Mouse (Mus musculus) lung, adult 2 months (tissue): ENCODE results near the gene Mrpl38. TPM values are rescaled to one million over a fixed set of nuclear protein-coding genes. Genes with fewer than 3 reads are reported as not detected.
A peak's percentile ranks its signal among the peaks of the same experiment; 100 is the strongest.

Experiments used
- DNase-seq: peaks from one replicate; pipeline ENCODE4 v3.0.0; 2022
- H3K4me1 ChIP-seq: fragments of 200-500 bp; 2 replicates; pipeline ENCODE4 v1.6.1; 2011; ENCODE audit warnings: low read length; ENCODE audit not compliant: control insufficient read depth, insufficient read depth
- H3K4me3 ChIP-seq: fragments of 200-500 bp; replicated peaks from 2 replicates; pipeline ENCODE3; 2011; ENCODE audit warnings: low read depth, mild to moderate bottlenecking, control low read depth, low read length; ENCODE audit errors: extremely low read depth
- CTCF ChIP-seq: fragments of 200-500 bp; IDR thresholded peaks from 2 replicates; pipeline ENCODE4 v1.5.1; 2011; ENCODE audit warnings: mild to moderate bottlenecking, low read length, control low read depth; ENCODE audit not compliant: insufficient read depth
- POLR2A ChIP-seq: fragments of 200-500 bp; IDR thresholded peaks from 2 replicates; pipeline ENCODE4 v1.6.1; 2011; ENCODE audit warnings: low read depth, mild to moderate bottlenecking, control low read depth, low read length, borderline replicate concordance; ENCODE audit errors: extremely low read depth
- WGBS: fragments of 180-500 bp; shearing (Covaris S2); methylation state at CpG from one replicate; pipeline ENCODE4 v1.1.7; 2018; 5-methylcytosine and 5-hydroxymethylcytosine counted together
- polyA plus RNA-seq: library from polyadenylated mRNA; depleted of rRNA; stranded (reverse); fragments of >200 nt; gene quantifications from 2 replicates; pipeline ENCODE4 v1.2.3, GENCODE M21; 2012

The Mrpl38 gene
- polyA plus RNA-seq, 1 experiment = 41.3 TPM

GRCm38 (mm10) chr11:116106963-116107776 lies 31.5 kb downstream of the Mrpl38 start:
- no peak for DNase-seq
- no peak for TF ChIP-seq POLR2A
- no peak for TF ChIP-seq CTCF
- no peak overlapping the region for H3K4me3 ChIP-seq
- 60% methylated on average over 14 of the region's 14 CpGs for whole genome bisulfite sequencing
- H3K4me1 ChIP-seq = peaks cover 14% of the 10 kb centered on the region

DNA sequence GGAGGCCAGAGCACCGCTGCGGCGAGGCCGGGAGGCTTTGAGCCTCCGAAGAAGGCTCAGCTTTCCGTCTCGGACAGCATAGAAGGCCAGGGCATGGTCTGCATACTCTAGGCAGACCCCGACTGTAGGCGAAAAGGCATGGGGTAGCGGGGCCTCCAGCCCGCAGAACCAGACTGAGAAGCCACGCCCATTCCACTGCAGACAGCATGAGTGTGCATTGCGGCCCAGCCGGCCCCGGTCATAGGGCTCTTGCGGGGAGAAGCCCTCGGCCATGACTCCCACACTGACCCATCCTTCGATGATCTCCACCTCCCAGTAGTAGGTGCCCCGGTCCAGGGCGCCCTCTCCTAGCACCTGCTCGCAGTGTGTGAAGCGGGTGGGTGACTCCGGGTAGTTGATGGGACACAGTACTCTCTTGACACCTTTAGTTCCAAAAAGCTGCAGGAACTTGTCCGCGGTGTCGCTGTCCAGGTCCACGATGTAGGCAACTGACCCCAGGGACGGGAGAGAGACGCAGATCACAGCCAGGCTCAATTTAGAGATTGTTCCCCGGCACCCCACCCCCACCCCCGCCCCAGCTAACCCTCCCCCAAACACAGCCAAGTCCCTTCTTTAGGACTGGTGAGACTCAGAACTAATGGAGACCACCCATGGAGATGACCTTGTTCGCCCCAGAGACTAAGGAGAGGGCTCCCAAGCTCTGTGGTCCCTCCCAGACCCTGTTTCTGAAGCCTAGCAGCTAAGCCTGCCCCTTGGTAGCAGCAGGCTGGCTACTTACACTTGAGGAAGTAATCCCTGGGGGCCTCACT lies 32.3 kb downstream of the Mrpl38 start:
- DNase-seq = no peak
- 71% methylated on average over 32 of the region's 32 CpGs for WGBS
- TF ChIP-seq CTCF = no peak
- TF ChIP-seq POLR2A = no peak
- Histone ChIP-seq H3K4me3 (no peak overlapping the region), H3K4me1 (peaks cover 21% of the 10 kb centered on the region)

- Histone ChIP-seq H3K4me3 (no peak overlapping the region), H3K4me1 (peaks cover 29% of the 10 kb centered on the region)
- DNase-seq = no peak
- WGBS = 77% methylated on average over 2 of the region's 2 CpGs
- no peak for TF ChIP-seq POLR2A
- TF ChIP-seq CTCF = no peak
These were observed 33.6 kb downstream of the Mrpl38 start for GRCm38 (mm10) chr11:116105065-116105464.

DNA sequence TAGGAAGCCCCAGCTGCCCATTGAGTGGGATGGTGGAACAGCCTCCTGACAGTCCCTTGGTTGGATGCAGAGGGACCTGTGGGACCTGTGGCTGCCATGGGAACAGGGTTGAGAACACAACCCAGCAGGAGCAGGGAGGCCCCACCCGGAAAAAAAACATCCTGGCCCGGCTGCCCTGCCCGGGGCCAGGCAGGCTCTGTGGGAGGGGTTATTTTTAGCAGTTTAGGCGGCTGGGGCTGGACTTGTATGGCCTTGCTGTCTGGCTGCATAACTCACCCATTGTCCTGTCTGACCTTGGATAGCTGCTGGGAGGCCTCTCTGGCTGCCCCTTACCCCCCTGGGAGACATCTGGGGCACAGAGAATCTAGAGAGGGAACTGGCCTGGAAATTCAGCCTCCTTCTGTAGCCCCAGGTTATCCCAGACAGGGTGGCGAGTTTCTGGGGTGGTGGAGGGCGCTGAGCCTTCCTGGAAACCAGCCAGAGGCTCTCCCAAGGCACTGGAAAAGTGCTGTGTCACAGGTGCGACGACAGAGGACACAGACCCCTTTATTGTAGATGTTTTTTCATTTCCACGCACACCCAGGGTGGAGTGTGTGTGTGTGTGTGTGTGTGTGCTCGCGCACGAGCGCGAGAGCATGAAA lies 34.5 kb downstream of the Mrpl38 start:
- Histone ChIP-seq H3K4me3 (no peak overlapping the region), H3K4me1 (peaks cover 29% of the 10 kb centered on the region)
- no peak for DNase-seq
- no peak for TF ChIP-seq POLR2A
- TF ChIP-seq CTCF = no peak
- 27% methylated on average over 14 of the region's 14 CpGs for WGBS

DNA sequence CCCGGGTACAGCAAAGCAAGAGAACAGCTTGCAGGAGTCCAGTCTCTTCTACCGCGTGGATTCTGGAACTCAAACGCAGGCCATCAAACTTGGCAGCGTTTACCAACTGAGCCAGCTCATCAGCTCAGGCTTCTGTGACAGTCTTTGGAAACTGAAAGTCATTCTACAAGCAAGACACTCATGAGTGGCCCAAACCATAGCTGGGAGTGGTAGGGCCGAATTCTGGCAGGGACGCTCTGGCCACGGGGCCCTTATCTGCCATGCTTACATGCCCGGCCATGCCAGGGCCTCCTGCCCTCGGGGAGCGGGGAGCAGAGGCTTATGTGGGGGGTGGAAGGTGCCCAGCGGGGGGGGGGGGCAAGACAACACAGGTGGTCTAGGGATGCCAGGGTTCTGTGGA lies 35.1 kb downstream of the Mrpl38 start:
- 29% methylated on average over 12 of the region's 12 CpGs for WGBS
- TF ChIP-seq CTCF (no peak), POLR2A (no peak)
- Histone ChIP-seq H3K4me3 (no peak overlapping the region), H3K4me1 (peaks cover 27% of the 10 kb centered on the region)
- DNase-seq = no peak

- Histone ChIP-seq H3K4me1 (peaks cover 24% of the 10 kb centered on the region), H3K4me3 (no peak overlapping the region)
- TF ChIP-seq POLR2A (no peak), CTCF (no peak)
- whole genome bisulfite sequencing = 36% methylated on average over 3 of the region's 4 CpGs
- no peak for DNase-seq
These were observed 36.2 kb downstream of the Mrpl38 start for GRCm38 (mm10) chr11:116102472-116102871.

DNA sequence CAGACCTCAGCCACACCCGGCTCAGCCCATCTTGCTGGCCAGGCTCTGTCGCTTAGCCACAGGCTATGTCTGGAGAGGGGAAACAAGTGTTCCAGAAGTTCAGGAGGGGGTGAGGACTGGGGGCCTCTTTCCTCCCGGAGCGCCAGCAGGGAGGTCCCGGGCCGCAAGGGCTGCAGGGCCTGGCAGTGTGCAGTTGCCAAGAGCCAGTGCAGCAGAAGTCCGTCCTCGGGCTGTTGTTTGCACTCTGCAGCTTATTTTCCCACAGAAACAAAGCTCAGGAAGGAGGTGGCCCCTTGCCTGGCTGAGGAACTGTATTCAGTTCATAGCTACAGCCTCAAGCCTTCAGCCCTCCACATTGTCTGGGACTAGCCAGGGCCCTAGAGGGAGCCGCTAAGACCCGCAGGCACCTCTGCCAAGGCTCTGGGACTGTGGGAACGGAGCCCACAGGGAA lies 36.7 kb downstream of the Mrpl38 start:
- WGBS = 24% methylated on average over 11 of the region's 11 CpGs
- TF ChIP-seq POLR2A (0 out of 2 replicates have a peak, but pooled peaks have one; percentile 7), CTCF (no peak)
- DNase-seq = no peak
- no peak overlapping the region for H3K4me3 ChIP-seq
- H3K4me1 ChIP-seq = peaks cover 24% of the 10 kb centered on the region

GRCm38 (mm10) chr11:116100839-116101238 lies 37.8 kb downstream of the Mrpl38 start:
- TF ChIP-seq CTCF (no peak), POLR2A (no peak)
- Histone ChIP-seq H3K4me1 (peaks cover 24% of the 10 kb centered on the region), H3K4me3 (no peak overlapping the region)
- no peak for DNase-seq
- 79% methylated on average over 7 of the region's 7 CpGs for WGBS

- WGBS = 43% methylated on average over 6 of the region's 6 CpGs
- TF ChIP-seq POLR2A (no peak), CTCF (no peak)
- H3K4me1 ChIP-seq = peaks cover 24% of the 10 kb centered on the region
These were observed 38.3 kb downstream of the Mrpl38 start for GRCm38 (mm10) chr11:116100385-116100784.

DNA sequence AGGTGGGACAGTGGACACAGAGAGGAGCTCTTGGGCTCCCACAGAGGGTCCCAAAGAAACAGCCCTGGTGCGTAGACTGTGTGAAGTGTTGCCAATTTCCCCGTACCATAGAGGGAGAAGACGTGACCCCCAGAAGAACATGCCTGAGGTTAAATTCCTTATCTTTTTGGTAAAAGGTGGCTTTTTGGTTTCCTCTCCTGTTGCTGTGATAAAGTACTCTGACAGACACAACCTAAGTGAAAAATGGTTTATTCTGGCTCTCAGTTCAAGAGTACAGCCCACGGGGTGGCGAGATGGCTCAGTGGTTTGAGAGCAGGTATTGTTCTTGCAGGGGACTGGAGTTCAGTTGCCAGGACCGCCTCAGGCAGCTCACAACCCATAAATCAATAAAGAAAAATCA lies 39.2 kb downstream of the Mrpl38 start:
- 85% methylated on average over 6 of the region's 6 CpGs for WGBS
- Histone ChIP-seq H3K4me3 (no peak overlapping the region), H3K4me1 (peaks cover 22% of the 10 kb centered on the region)
- no peak for DNase-seq
- TF ChIP-seq POLR2A = no peak

More at GRCm38 (mm10) chr11:116100385-116100784, 38.3 kb downstream of the Mrpl38 start:
- H3K4me3 ChIP-seq = no peak overlapping the region
- no peak for DNase-seq
